Mouse (Mus musculus): ENCODE data around the gene Tmem108.

DNA sequence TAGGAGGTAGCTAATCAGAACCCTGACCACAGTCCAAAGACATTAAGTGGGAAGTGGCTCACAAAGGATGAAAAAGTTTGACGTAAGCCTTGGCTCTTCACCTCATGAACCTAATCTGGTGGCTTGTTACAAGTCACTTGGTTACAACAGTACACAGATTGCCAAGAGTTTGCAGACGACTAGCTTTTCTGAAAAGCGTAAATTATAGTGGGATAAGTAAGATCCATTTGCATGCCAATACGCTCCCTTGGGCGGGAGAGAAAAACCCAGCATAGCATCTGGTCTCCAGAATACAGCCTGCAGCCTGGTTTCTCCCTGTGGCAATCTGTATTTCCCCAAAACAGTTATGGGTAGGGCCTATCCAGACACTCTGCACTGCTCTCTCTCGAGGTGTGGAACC, 74.5 kb downstream of the Tmem108 start:
- TF ChIP-seq CTCF (IDR thresholded peaks at IDR 0.05; ENCODE audit: low read depth, low read length) (no peak), POLR2A (IDR thresholded peaks at IDR 0.05; ENCODE audit: borderline replicate concordance, low read depth, low read length) (no peak)

Measured in bone marrow macrophage, adult 2 months (primary cell).